Mouse (Mus musculus) ES-Bruce4 (cell line): Measurements from ENCODE around the gene Nat8f3.
"Not testable (repeated sequence)": the region's sequence is repeated elsewhere in the genome, so short reads cannot be mapped to it uniquely, and the experiment has no call there.

Experiments
- CTCF ChIP-seq: IDR thresholded peaks from one replicate; pipeline ENCODE4 v1.8.1; 2011; ENCODE audit warnings: low read depth, low read length
- EP300 ChIP-seq: IDR thresholded peaks from 2 replicates; pipeline ENCODE4 v1.6.1; 2011; ENCODE audit warnings: low read depth, low read length; ENCODE audit not compliant: insufficient read depth
- POLR2A ChIP-seq: IDR thresholded peaks from one replicate; pipeline ENCODE4 v1.8.1; 2011; ENCODE audit warnings: low read length; ENCODE audit not compliant: insufficient read depth

DNA sequence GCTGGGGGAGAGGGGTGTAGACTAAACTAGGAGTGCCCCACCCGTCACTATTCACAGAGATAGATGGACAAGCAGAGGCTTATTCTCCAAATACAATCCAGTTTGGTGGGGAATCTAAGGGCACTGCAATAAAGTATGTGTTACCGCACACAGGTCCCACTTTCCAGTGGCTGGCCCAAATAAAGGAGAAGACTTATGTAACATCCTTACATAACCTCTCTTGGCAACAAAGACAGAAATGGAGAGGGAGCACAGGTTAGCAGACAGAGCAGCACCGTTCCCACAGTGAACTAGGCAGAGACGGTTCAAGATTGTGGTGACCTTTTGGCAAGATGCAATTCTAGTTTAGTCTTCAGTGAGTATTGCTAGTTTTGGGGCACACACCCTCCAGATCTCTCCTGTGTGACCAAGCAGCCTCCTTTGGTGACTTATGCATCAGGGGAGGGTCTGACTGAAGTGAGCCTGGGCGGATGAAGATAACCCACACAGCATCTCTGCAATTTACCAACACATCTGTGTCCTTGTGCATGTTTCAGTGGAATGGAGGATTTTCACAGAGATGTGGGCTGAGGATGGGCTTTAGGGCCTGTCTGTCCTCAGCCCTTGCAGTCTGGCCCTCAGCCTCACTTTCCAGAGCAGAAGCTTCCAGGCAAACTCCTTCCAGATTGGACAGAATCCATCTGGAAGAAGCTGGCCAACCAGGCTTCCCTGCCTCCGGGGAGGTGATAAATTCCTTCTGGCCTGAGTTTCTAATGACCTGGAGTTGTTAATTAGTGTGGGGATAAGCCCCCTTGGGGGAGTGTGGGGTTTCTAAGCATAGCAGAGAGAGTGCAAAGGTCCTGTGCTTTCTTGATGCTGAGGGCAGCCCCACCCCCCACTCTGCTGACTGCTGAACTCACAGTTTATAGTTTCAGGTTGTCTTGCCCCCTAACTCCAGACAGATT, 2.2 kb downstream of the Nat8f3 start:
- TF ChIP-seq CTCF, POLR2A, EP300: not testable (repeated sequence)
